Mouse (Mus musculus): Measurements from ENCODE around the gene Kmt2c.

The Kmt2c gene

DNA sequence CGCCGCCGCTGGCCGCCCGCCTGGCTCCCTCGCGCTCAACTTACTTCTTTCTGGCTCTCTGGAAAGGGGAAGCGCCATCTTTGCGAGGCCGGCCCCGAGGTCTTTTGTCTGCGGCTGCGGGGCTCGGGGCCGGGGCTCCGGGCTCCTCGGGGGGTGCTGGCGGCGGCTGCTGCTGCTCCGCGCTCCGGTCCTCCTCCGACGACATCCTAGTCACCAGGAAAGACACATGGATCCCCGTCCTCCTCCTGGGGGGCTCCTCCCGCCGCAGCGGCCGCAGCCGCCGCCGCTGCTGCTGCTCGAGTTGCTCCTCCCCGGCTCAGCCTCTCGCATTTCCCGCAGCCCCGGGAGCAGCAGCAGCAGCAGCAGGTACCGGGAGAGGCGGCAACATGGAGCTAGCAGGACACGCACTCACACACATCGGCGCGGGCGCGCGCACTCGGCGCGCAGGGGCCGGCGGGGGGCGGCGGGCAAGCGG is at the start of gene Kmt2c:
TSS of gene Kmt2c (minus strand) at position 438 of the 475 bp plus-strand sequence.
- peak; percentile 74 for DNase-seq

DNA sequence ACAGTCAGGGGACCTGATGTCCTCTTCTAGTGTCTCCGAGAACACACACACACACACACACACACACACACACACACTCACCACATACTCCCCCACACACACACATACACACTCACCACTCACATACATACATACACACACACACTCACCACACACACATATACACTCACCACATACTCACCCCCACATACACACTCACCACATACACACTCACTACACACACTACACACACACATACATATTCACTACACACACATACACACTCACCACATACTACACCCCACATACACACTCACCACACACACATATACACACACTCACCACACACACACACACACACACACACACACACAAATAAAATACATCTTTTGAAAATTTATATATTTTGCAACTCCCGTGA is 48.3 kb upstream of the Kmt2c start:
- no peak for DNase-seq

DNA sequence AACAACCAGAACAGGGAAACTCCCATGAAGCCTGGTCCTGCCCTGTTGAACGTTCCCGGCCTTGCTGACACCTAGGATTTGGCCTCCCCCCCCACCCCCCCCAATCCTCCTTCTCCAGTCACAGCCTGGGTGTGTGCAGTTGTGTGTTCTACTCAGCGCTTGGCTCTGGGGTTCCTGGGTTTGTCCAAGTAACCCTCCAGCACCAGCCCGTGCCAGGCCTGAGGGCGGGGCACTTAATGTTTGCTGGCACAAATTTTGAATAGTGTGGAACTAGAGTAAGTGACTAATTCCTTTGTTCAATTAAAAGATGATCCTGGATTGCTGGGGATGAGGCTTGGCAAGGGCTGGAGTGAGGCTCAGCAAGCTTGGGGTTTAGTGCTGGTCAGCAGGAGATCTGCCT is 46.0 kb upstream of the Kmt2c start:
- DNase-seq: no peak

DNA sequence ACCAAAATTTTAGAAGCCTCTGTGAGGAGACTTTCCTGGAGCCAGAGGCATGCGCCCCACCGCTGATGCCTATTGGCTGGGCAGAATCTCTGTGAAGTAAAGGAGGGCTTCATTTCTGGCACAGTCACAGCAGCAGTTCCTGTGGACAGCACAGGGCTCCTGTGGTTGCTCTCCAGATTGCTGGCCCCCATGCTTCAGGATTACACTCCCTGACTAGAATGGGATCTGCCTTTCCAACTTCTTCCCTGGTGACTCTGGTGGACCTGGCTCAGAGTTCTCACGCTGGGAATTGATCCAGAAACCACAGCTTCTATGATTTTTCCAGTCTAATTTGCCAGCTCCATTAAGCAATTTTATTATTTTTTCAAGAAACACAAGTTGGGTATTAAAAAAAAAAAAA is 45.5 kb upstream of the Kmt2c start:
- no peak for DNase-seq

DNA sequence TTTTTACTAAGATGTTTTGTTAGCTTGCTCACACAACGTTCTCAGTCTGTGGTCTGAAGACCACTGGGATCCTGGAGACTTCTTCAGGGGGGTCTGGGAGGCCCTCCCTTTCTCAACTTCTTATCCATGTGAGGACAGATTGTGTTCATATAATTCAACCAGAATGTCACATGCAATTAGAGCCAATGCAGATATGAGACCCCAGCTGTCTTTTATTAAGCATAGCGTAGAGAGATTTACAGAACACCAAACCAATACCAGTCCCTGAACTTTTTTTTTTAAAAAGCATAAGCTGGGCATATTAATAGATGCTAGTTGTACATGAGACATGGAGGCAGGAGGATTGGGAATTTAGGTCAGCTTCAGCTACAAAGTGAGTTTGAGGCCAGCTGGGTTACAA is 43.1 kb upstream of the Kmt2c start:
- no peak for DNase-seq

DNA sequence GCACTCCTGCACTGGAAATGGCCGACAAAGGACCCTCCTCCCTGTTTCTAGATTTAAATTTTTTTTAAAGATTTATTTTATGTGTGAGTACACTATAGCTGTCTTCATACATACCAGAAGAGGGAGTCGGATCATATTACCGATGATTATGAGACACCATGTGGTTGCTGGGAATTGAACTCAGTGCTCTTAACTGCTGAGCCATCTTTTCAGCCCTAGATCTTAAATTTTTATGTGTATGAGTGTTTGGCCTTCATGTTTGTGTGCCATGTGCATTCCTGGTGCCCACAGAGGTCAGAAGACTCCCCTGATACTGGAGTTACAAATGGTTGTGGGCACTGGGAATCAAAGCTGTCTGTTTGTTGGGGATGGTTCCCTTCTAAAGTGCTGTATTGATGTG is 42.3 kb upstream of the Kmt2c start:
- no peak for DNase-seq

DNA sequence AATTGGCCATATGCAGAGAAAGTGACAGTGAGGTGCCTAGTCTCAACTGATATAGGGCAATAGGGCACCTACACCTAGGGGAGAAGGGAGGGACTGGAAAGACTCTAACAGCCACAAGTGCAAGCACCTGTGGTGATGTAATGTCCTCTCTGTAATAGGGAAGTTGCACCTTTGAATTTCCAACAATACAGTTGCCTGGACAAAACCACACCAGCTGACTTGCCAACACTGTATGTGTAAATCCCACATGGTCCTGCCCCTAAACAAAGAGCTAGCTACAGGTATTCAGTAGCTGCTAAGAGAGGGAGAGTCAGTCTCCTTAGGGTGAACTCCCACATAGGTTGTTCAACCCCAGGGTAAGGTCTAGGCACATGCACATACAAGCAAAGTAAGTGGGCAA is 41.8 kb upstream of the Kmt2c start:
- no peak for DNase-seq

DNA sequence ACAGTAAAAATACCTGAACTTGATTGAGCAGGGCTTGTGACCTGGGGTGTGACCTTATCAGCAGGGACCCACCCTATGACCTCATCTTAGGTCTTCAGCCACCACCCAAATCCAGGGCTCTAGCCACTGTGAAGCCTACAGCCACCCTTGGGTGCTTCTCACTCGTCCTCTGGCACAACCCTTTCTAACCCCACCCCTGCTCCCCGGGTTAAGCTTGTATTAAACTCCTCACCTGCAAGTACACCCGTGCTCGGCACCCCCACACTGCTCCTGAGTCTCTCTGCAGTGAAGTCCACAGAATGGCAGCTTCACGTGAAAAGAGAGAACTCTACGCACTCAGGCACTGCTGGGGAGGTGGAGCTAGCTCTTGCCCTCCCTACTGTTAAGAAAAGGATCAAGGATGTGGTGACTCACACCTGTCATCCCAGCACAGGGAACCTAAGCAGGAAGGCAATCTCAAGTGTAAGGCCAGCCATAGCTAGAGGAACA is 38.4 kb upstream of the Kmt2c start:
- DNase-seq: no peak

DNA sequence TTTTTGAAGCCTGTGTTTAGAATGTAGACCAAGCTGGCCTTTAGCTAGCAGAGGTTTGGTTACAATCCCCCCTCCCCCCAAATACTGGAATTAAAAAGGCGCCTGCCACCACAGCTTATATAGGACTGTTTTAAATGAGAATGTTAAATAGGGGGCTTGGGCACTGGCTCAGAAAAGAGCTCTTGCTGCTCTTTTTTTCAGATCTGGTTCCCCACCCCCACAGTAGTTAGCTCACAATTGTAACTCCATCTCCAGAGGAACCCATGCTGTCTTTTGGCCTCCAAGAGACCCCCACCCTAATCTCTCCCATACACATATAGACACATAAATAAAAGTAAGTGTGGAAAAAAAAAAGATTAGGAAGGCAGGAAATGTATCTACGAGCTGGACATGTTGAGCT is 37.9 kb upstream of the Kmt2c start:
- no peak for DNase-seq

DNA sequence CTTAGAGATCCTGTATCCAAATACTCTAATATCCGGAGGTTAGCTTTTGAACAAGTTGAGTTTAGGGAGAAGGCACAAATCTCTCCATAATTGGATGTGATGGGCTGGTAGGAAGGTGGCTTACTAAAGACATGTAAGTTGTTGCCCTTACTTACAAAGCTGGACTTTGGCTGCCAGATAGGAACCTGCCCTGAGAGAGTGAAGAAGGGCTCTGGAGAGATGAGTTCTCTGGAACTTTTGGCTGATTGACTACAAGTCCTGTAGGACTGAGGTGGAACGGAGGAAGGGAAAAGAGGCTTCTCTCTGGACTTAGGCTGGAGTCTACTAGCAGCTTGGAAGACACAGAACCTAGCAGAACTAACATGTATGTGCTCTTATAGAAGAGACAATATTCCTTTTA is 37.0 kb upstream of the Kmt2c start:
- DNase-seq: no peak

DNA sequence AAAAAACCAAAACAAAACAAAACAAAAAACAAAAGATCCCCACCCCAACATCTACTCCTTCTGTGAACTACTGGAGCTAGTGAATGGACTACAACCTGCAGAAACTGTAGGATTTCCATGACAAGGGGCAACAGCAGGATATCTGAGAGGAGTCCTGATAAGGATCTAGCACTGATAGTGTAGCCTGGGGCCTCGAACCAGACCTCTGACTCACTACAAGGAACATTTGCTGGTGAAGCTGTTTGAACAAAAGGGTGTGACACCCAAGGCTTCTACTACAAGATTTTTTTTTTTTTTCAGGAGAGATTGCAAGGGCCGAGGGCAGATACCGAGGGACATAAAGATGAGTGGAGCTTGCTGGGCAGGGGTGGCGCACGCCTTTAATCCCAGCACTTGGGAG is 34.7 kb upstream of the Kmt2c start:
- no peak for DNase-seq

DNA sequence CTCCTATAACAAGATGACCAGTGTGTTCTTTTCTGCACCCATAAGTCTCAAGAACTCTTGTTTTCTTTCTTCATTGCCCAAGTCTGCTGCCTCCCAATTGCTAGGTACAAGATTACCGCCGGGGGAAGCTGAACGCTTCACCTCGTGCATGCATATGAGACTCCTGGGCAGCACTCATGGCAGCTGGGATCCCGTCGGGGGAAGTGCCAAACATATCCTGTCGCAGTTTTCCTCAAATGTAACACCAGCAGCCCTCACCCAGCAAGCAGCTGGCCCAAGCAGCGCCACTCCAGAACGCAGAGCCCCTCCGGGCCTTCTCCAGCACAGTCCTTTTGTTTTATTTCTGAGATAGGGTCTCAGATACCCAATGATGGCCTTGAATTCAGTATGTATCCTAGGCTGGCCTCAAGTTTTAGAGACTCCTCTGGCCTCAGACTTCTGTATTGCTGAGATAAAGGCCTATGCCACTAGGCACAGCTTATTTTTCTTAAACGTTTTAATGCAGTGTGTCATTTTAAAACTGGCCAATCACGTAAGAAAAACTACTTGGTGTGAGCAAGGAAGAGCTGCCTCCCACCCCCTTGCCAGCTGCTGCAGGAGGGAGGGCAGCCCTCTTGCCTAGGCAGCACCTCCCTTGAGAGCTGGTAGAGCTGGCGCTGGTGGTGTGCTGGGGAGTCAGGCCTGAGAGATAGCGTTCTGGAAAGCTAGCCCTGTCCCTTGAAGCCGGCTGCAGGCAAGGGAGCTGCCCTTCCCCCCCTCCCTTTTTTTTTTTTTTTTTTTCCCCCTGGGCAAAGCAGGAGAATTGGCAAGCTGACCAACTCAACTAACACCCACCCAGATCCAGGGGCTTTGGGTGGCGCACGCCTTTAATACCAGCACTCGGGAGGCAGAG is 33.9 kb upstream of the Kmt2c start:
- no peak for DNase-seq

DNA sequence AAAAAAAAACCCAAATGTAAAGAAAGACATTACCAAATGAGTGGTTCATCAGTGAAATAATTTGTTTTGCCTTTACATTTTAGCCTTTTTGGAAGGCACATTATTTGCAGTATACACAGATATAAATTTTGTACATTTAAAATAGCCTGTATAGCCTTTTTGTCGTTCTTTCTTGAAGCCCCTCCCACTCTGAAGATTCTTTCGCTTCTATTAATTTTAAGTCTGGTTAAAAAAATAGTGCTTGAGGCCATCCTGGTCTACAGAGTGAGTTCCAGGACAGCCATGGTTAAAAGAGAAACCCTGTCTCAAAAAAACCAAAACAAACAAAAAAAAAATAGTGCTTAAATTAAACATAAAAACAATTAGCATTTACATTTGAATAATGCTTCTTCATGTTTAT is 32.0 kb upstream of the Kmt2c start:
- DNase-seq: no peak

DNA sequence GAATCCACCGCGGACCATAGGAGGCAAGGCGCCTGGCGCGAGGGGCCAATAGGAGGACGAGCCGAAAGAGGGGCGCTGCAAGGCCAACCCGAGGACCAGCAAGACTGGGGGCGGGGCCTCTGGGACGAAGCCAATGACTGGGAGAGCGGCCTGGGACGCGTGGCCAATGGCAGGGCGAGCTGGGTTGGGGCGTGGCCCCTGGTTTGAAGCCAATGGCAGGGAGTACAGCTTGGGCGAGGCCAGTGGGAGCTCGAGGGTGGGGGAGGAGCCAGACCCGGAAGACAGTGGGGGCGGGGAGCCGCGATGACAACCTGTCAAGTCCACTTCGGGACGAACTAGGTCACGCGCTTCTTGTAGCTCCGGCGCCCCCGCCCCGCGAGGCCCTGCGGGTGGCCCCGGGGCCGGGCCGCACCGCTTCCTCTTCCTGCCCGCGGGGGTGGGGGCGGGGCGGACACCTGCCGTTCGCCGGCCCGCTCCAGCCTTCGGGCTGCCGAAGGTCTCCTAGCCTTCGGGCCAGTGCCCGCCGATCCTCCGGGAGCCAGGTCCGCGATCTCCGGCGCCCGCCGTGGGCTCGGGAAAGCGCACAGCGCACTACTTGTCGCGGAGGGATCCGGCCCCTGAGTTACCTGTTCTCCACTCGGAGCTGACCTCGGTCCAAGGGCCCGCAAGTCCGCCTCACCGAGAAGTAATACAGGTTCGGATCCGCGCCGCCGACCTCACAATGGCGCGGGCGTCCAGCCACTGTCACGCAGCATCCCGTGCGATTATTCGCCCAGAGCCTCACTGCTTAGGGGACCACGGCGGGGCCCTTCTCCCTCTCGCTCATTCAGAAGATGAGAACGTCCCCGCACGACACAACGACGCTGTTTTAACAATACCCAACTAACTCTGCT is 31.2 kb upstream of the Kmt2c start:
- peak; percentile 100 for DNase-seq

DNA sequence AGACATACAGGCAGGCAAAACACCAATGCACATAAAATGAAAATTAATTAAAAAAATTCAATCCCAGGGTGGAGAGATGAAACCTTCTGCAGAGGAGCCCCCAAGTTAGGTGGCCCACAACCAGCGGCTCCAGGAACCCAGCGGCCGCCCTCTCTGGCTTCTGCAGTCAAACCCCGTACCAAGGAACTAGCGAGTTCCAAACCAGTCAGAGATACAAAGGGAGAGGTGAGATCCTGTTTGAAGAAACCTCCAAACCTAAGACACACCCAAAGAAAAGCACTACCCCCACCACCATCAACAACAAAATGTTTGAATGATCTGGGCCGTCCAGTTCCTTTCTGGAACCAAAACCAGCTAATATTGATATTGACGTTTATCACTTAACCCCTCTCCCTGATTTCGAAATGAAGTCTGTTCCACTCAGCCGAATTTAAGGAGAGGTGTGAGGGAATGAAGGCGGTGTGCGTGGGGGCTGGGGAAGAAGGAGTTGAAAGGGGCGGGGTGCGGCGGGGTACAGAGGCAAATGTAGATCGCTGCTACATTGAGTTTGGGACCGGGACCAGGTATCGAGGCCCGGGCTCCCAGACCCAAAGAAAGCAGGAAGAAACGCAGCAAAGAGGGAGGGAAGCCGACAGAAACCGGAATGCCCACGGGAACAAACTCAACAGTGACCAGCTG is 30.4 kb upstream of the Kmt2c start:
- no peak for DNase-seq

DNA sequence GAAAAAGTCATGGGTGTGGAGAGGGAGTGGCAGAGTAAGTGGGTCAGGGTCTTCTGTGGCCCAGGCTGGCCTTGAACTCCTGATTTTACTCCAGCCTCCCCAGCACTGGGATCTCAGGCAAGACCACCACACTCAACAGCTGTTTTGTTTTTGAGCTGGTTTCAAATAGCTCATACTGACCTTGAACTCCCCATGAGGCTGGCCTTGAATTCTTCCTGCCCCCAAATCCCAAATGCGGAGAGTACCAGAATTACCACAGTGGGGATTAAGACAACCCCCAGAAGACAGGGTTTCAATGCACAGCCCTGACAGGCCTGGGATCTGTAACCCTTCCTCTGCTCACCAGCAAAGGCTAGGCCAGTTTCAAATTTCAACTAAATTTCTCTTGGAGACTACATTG is 29.4 kb upstream of the Kmt2c start:
- no peak for DNase-seq

DNA sequence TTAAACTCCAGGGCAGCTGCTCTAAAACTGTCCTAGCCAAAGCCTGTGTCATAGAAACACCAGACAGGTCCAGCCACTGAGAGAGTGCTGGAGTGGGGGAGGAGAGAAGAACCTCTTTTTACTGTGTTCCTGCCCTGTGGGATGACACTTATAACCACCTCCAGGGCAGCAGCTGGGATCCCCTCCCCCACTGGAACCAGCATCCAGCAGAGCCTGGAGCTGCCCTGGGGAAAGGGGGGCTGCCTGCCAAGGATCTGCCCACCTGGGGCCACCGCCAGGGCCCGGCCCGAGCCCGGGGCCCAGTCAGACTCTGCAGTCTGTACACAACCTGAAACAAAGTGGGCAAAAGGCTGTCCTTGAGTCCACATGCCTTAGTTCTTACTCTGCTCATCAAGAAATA is 28.3 kb upstream of the Kmt2c start:
- peak; percentile 11 for DNase-seq

DNA sequence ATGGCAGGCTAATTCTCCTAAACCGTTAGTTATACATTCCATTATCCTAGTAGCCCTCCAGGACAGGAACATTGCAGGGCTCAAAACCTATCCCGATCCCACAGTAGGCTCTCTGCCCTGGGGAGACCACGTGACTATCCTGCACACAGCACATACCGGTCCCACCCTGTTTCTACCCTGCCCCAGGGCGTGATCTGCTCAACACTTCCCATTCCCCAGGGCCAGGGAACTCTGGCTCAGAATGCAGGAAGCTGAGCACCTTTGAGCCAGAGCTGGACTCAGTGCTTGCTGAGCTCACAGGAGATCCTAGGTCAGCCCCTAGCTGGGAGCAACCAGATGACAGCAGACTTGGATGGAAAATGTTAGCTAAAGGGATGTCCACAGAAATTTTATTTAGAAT is 27.5 kb upstream of the Kmt2c start:
- DNase-seq: peak; percentile 15

DNA sequence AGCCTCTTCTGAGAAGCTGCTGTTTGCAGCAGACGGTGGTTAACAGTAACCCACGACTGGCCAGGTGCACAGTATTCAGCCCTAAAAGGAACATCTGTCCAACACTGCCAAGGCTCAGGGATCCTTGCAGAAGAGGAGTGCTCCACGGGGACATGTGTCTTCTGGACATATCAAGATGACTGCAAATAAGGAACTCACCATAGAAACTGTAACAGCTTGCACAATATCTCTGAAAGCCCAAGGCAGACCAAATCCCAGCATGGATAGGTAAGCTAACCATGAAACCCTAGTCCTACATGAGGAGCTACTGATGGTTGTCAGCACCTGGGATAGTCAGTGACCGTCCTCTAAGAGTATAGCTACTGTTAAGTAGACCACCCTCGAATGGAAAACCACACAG is 22.9 kb upstream of the Kmt2c start:
- no peak for DNase-seq

DNA sequence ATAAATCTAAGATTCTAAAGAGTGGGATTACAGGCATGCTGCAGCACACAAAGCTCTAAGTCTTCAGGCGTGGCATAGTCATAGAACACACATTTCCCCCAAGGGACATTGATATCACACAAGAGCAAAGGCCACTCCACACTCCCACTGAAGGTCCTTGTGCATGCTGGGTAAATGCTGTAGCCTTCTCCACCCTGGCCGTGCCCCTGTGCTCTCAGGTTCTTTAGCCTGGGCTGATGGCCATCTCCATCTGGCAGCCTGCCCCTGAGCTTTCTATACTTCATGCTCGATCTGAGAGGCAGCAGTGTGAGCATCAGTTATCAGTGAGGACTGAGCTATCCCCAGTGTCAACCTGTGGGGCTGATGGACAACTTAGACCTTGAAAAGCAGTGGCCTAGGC is 21.2 kb upstream of the Kmt2c start:
- DNase-seq: no peak

DNA sequence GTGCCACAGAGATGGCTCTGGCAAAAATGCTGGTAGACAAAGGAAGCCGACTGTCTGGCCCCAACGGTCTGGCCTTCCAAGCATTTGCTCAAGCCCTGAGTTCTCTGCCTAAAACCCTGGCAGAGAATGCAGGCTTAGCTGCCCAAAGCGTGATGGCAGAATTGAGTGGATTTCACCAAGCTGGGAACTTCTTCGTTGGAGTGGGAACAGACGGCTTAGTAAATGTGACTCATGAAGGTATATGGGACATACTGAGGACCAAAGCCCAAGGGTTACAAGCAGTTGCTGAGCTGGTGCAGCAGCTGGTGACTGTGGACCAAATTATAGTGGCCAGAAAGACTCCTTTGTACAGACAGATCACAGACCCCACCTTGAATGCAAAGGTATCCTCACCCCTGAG is 19.0 kb upstream of the Kmt2c start:
- DNase-seq: no peak

DNA sequence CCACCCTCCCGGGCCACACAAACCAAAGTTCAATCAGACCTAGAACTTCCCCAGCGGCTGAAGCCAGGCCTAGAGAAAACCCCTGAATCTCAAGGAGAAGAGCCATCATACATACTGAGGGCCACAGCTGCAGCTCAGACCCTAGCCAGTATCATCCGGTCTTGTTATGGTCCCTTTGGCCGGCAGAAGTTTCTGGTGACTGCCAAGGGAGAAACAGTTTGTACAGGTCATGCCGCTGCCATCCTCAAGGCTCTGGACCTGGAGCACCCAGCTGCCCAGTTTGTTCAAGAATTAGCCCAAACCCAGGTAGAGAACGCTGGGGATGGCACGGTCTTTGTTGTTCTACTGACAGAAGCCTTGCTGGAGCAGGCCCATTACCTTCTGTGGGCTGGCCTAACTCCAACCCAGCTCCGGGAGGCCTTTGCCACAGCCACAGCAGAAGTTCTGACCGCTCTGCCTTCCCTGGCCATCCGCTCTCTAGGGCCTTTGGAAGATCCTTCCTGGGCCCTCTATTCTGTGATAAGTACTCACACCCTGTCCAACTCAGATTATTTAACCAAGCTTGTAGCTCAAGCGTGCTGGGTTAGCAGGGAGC is 17.8 kb upstream of the Kmt2c start:
- no peak for DNase-seq

DNA sequence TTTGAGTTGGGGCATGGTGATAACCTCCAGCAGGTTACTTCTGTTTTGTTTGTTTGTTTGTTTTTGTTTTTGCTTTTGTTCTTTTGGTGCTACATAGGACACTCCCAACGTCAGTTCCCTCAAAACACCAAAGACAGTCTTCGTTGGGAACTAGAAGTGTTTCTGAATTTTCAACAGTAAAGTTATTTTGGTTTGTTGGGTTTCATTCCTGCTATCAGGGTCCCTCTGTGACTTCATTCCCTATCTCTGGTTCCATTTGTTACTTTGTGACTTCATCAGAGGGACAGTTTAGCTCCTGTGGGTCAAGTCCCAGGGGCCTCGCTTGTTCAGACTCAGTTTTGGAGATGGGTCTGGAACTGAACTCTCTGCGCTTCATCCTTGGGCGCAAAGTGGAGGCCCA is 17.2 kb upstream of the Kmt2c start, which contains the start of gene Cct8l1:
TSS of gene Cct8l1 (plus strand) at position 301 of the 400 bp plus-strand sequence.
- no peak for DNase-seq
